Mouse (Mus musculus): ENCODE results near the gene Gpatch8.
"Not testable (repeated sequence)": the region's sequence is repeated elsewhere in the genome, so short reads cannot be mapped to it uniquely, and the experiment has no call there.

Gene Gpatch8

GRCm38 (mm10) chr11:102572866-102573663, 16.9 kb upstream of the Gpatch8 start:
- CTCF ChIA-PET = interaction anchor here (0.5 kb wide), 1 partner anchor 60 kb away, joined by 3 read pairs; no protein-coding TSS in a partner anchor

GRCm38 (mm10) chr11:102568756-102569377, 12.7 kb upstream of the Gpatch8 start:
- CTCF ChIA-PET = no interaction called here

GRCm38 (mm10) chr11:102568191-102568590, 12.0 kb upstream of the Gpatch8 start:
- CTCF ChIA-PET = no interaction called here

GRCm38 (mm10) chr11:102567723-102568122, 11.5 kb upstream of the Gpatch8 start:
- CTCF ChIA-PET = no interaction called here

- CTCF ChIA-PET = no interaction called here
These were observed 11.0 kb upstream of the Gpatch8 start for GRCm38 (mm10) chr11:102567157-102567556.

- CTCF ChIA-PET = no interaction called here
These were observed 10.1 kb upstream of the Gpatch8 start for GRCm38 (mm10) chr11:102566290-102566689.

GRCm38 (mm10) chr11:102565741-102566140, 9.5 kb upstream of the Gpatch8 start:
- CTCF ChIA-PET = no interaction called here

GRCm38 (mm10) chr11:102564952-102565671, 8.9 kb upstream of the Gpatch8 start:
- CTCF ChIA-PET = not testable (repeated sequence)

- CTCF ChIA-PET = interaction anchor here (0.6 kb wide), 1 partner anchor 15 kb away, joined by 5 read pairs; no protein-coding TSS in a partner anchor
These were observed 2.5 kb upstream of the Gpatch8 start for GRCm38 (mm10) chr11:102558704-102559103.

- CTCF ChIA-PET = interaction anchor here (0.6 kb wide), 4 partner anchors 9 to 338 kb away, joined by 3 to 7 read pairs (median 5); no protein-coding TSS in a partner anchor
These were observed 1.2 kb upstream of the Gpatch8 start for GRCm38 (mm10) chr11:102557386-102557785.

- CTCF ChIA-PET = interaction anchor here (0.6 kb wide), 3 partner anchors 8 to 337 kb away, joined by 3 to 7 read pairs (median 4); no protein-coding TSS in a partner anchor
These were observed 503 bp upstream of the Gpatch8 start for GRCm38 (mm10) chr11:102556716-102557074.

GRCm38 (mm10) chr11:102555400-102556030, 677 bp downstream of the Gpatch8 start:
- CTCF ChIA-PET = interaction anchor here (0.5 kb wide), 1 partner anchor 171 kb away, joined by 5 read pairs; no protein-coding TSS in a partner anchor

GRCm38 (mm10) chr11:102552051-102552450, 4.1 kb downstream of the Gpatch8 start:
- CTCF ChIA-PET = no interaction called here

- CTCF ChIA-PET = no interaction called here
These were observed 5.0 kb downstream of the Gpatch8 start for GRCm38 (mm10) chr11:102551176-102551575.

- CTCF ChIA-PET = no interaction called here
These were observed 14.7 kb downstream of the Gpatch8 start for GRCm38 (mm10) chr11:102541471-102541870.

GRCm38 (mm10) chr11:102540286-102540685, 15.9 kb downstream of the Gpatch8 start:
- CTCF ChIA-PET = interaction anchor here (0.6 kb wide), 2 partner anchors 117 to 305 kb away, joined by 3 to 4 read pairs; no protein-coding TSS in a partner anchor

- CTCF ChIA-PET = interaction anchor here (0.6 kb wide), 2 partner anchors 117 to 304 kb away, joined by 3 to 4 read pairs; no protein-coding TSS in a partner anchor
These were observed 16.5 kb downstream of the Gpatch8 start for GRCm38 (mm10) chr11:102539690-102540089.

- CTCF ChIA-PET = no interaction called here
These were observed 20.0 kb downstream of the Gpatch8 start for GRCm38 (mm10) chr11:102536210-102536609.

GRCm38 (mm10) chr11:102534078-102534477, 22.1 kb downstream of the Gpatch8 start:
- CTCF ChIA-PET = no interaction called here

GRCm38 (mm10) chr11:102531425-102531824, 24.8 kb downstream of the Gpatch8 start:
- CTCF ChIA-PET = no interaction called here

GRCm38 (mm10) chr11:102514793-102515424, 41.3 kb downstream of the Gpatch8 start:
- CTCF ChIA-PET = no interaction called here
